Mouse (Mus musculus) kidney, adult 2 months (tissue): Measurements from ENCODE around the gene Grm5. TPM values are rescaled to one million over a fixed set of nuclear protein-coding genes. Genes with fewer than 3 reads are reported as not detected.

Experiments used
- DNase-seq: peaks from one replicate; pipeline ENCODE4 v3.0.0; 2021
- H3K27ac ChIP-seq: fragments of 200-500 bp; 2 replicates; pipeline ENCODE4 v1.5.1; 2012; ENCODE audit warnings: low read depth, low read length, control low read depth, inconsistent platforms; ENCODE audit not compliant: insufficient read depth
- H3K27me3 ChIP-seq: fragments of 200-500 bp; replicated peaks from 2 replicates; pipeline ENCODE4 v1.6.1; 2012; ENCODE audit warnings: mild to moderate bottlenecking, moderate library complexity, low read length, inconsistent platforms; ENCODE audit not compliant: control insufficient read depth, insufficient read depth
- H3K36me3 ChIP-seq: fragments of 200-500 bp; 2 replicates; pipeline ENCODE4 v1.6.1; 2012; ENCODE audit warnings: mild to moderate bottlenecking, moderate library complexity, low read length, inconsistent platforms; ENCODE audit not compliant: control insufficient read depth, insufficient read depth
- H3K4me1 ChIP-seq: fragments of 200-500 bp; 2 replicates; pipeline ENCODE4 v1.6.1; 2011; ENCODE audit warnings: low read length; ENCODE audit not compliant: control insufficient read depth, insufficient read depth
- H3K4me3 ChIP-seq: fragments of 200-500 bp; 2 replicates; pipeline ENCODE4 v1.5.1; 2011; ENCODE audit warnings: mild to moderate bottlenecking, low read depth, low read length, control low read depth; ENCODE audit not compliant: insufficient read depth
- CTCF ChIP-seq: fragments of 200-500 bp; conservative IDR thresholded peaks from 2 replicates; pipeline ENCODE4 v1.5.1; 2011; ENCODE audit warnings: low read depth, mild to moderate bottlenecking, control low read depth, low read length, moderate library complexity, mixed read lengths; ENCODE audit not compliant: insufficient read depth, insufficient read length
- POLR2A ChIP-seq: fragments of 200-500 bp; IDR thresholded peaks from one replicate; pipeline ENCODE4 v1.6.1; 2011; ENCODE audit warnings: low read depth, low read length, control low read depth
- WGBS: fragments of 180-500 bp; shearing (Covaris S2); methylation state at CpG from one replicate; pipeline ENCODE4 v1.1.7; 2018; 5-methylcytosine and 5-hydroxymethylcytosine counted together
- polyA plus RNA-seq: library from polyadenylated mRNA; depleted of rRNA; stranded (reverse); fragments of >200 nt; gene quantifications from 2 replicates; pipeline ENCODE4 v1.2.3, GENCODE M21; 2012

The Grm5 gene
- polyA plus RNA-seq, 1 experiment = not detected

DNA sequence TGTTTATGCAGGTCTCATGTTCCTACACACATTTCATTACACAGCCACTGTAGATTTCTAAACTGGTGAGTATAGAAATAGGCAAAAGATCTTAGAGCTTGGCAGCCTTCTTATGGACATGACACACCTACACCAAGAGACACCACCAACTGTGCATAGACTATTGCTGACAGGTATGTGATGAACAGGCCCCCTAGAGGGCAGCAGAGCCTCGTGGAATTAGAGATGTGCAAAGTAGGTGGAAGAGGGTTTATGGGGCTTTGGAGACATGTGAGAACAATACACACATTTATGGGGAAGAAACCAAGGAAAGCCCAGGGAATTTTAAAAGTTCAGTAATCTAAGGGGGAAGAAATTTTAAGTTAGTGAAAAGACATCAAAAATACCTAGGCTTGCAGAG, 513.7 kb downstream of the Grm5 start:
- TF ChIP-seq POLR2A (no peak), CTCF (peak; percentile 82)
- no peaks in the 10 kb centered on the region for H3K4me1 ChIP-seq
- DNase-seq = peak; percentile 66
- WGBS = 2% methylated on average over 1 of the region's 1 CpGs
- H3K4me3 ChIP-seq = no peak overlapping the region
- H3K27ac ChIP-seq = no peak overlapping the region
- H3K27me3 ChIP-seq = no peaks in the 10 kb centered on the region
- no peaks in the 10 kb centered on the region for H3K36me3 ChIP-seq

- no peaks in the 10 kb centered on the region for H3K27me3 ChIP-seq
- no peak overlapping the region for H3K4me3 ChIP-seq
- no peak for DNase-seq
- H3K4me1 ChIP-seq = no peaks in the 10 kb centered on the region
- 76% methylated on average over 6 of the region's 6 CpGs for WGBS
- no peak overlapping the region for H3K27ac ChIP-seq
- H3K36me3 ChIP-seq = no peaks in the 10 kb centered on the region
- TF ChIP-seq POLR2A = no peak
- no peak for TF ChIP-seq CTCF
Measured at GRCm38 (mm10) chr7:88116724-88117409, 532.9 kb downstream of the Grm5 start.

GRCm38 (mm10) chr7:88128080-88128848, 544.3 kb downstream of the Grm5 start:
- H3K4me3 ChIP-seq = no peak overlapping the region
- H3K27me3 ChIP-seq = no peaks in the 10 kb centered on the region
- no peaks in the 10 kb centered on the region for H3K4me1 ChIP-seq
- WGBS = 83% methylated on average over 8 of the region's 8 CpGs
- no peak overlapping the region for H3K27ac ChIP-seq
- no peak for TF ChIP-seq POLR2A
- TF ChIP-seq CTCF = no peak
- DNase-seq = no peak
- H3K36me3 ChIP-seq = no peaks in the 10 kb centered on the region

- H3K27me3 ChIP-seq = no peaks in the 10 kb centered on the region
Measured at GRCm38 (mm10) chr7:88129536-88130487, 545.8 kb downstream of the Grm5 start.

GRCm38 (mm10) chr7:88130488-88130849, 546.5 kb downstream of the Grm5 start:
- Histone ChIP-seq H3K4me1 (no peaks in the 10 kb centered on the region), H3K36me3 (no peaks in the 10 kb centered on the region), H3K27ac (no peak overlapping the region), H3K27me3 (no peaks in the 10 kb centered on the region), H3K4me3 (no peak overlapping the region)
- no peak for DNase-seq
- TF ChIP-seq POLR2A = no peak
- TF ChIP-seq CTCF = no peak
- 26% methylated on average over 22 of the region's 22 CpGs for WGBS

More at GRCm38 (mm10) chr7:88129536-88130487, 545.8 kb downstream of the Grm5 start:
- no peak overlapping the region for H3K27ac ChIP-seq
- H3K4me3 ChIP-seq = no peak overlapping the region
- no peak for TF ChIP-seq POLR2A
- TF ChIP-seq CTCF = no peak
- DNase-seq = no peak
- H3K4me1 ChIP-seq = no peaks in the 10 kb centered on the region
- WGBS = 11% methylated on average over 41 of the region's 41 CpGs
- no peaks in the 10 kb centered on the region for H3K36me3 ChIP-seq

DNA sequence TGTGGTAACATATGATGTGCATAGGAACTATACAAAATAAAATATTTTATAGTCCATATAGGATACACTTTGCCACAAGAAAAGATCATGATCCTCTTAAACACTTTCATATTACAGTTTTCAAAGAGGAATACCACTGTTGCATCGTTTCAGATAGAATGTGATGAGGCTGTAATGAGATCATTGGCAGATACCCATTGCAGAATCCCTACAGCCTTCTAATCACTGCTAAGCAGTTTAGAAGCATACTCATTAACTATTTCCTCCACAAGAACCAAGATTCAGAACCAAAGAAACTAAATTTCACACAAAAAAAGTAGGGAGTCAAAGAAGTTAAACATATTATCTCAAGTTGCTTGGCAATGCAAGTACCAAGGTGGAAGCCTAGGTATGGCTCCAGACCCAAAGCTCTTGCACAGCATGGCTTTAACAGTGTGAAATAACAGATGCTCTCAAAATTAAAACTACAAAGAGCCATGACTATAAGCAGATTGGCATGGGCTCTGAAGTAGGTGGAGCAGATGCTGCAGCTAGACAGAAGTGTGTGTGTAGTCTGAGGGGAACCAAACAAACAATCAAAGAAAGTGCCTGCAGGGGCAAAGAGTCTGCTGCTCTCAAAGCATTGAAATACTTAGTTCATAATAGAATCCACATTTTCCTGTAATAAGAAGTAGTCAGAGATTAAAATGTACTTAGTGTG, 575.7 kb downstream of the Grm5 start:
- H3K27me3 ChIP-seq = no peaks in the 10 kb centered on the region
- no peaks in the 10 kb centered on the region for H3K36me3 ChIP-seq
- no peak for TF ChIP-seq POLR2A
- no peak for TF ChIP-seq CTCF
- no peaks in the 10 kb centered on the region for H3K4me1 ChIP-seq
- H3K27ac ChIP-seq = no peak overlapping the region
- no peak for DNase-seq
- 60% methylated on average over 1 of the region's 1 CpGs for WGBS
- no peak overlapping the region for H3K4me3 ChIP-seq
